Mouse (Mus musculus): ENCODE data around the gene Ccdc167. TPM values are rescaled to one million over a fixed set of nuclear protein-coding genes. Genes with fewer than 3 reads are reported as not detected.

Ccdc167 gene
- polyA plus RNA-seq, 1 experiment from 2014 or later: 15.2 TPM

- H3K4me2 ChIP-seq: no peak overlapping the region
- peaks cover 19% of the 10 kb centered on the region for H3K36me3 ChIP-seq (ENCODE audit: control insufficient read depth, insufficient read depth, low read length)
- ATAC-seq (replicated peaks; ENCODE audit: low FRiP score): no peak
- H3K4me3 ChIP-seq (ENCODE audit: low read depth, low read length): no peak overlapping the region
- no peaks in the 10 kb centered on the region for H3K9me3 ChIP-seq (ENCODE audit: control insufficient read depth, low read length)
- peaks cover 18% of the 10 kb centered on the region for H3K4me1 ChIP-seq (replicated peaks; ENCODE audit: control insufficient read depth, insufficient read depth, low read length)
- no peak overlapping the region for H3K27ac ChIP-seq (ENCODE audit: low read depth, low read length)
- H3K9ac ChIP-seq (ENCODE audit: low read depth, low read length): no peak overlapping the region
- DNase-seq (ENCODE audit: low spot score): no peak
- WGBS: 96% methylated on average over 2 of the region's 2 CpGs
- no peaks in the 10 kb centered on the region for H3K27me3 ChIP-seq (replicated peaks; ENCODE audit: control insufficient read depth, insufficient read depth, low read length)
Measured at GRCm38 (mm10) chr17:29671021-29671420, 45.8 kb downstream of the Ccdc167 start.

GRCm38 (mm10) chr17:29669936-29670335 is 46.9 kb downstream of the Ccdc167 start:
- ATAC-seq (replicated peaks; ENCODE audit: low FRiP score): peak; percentile 89
- Histone ChIP-seq H3K27me3 (replicated peaks; ENCODE audit: control insufficient read depth, insufficient read depth, low read length) (no peaks in the 10 kb centered on the region), H3K4me3 (ENCODE audit: low read depth, low read length) (no peak overlapping the region), H3K9me3 (ENCODE audit: control insufficient read depth, low read length) (no peaks in the 10 kb centered on the region), H3K4me2 (no peak overlapping the region), H3K9ac (ENCODE audit: low read depth, low read length) (no peak overlapping the region), H3K36me3 (ENCODE audit: control insufficient read depth, insufficient read depth, low read length) (peaks cover 16% of the 10 kb centered on the region), H3K4me1 (replicated peaks; ENCODE audit: control insufficient read depth, insufficient read depth, low read length) (peaks cover 18% of the 10 kb centered on the region), H3K27ac (ENCODE audit: low read depth, low read length) (no peak overlapping the region; the same call in 1 of the 2 replicates)
- no peak for DNase-seq (ENCODE audit: low spot score)

- no peak overlapping the region for H3K4me3 ChIP-seq (ENCODE audit: low read depth, low read length)
- DNase-seq (ENCODE audit: low spot score): no peak
- H3K27ac ChIP-seq (ENCODE audit: low read depth, low read length): no peak overlapping the region
- H3K4me2 ChIP-seq: no peak overlapping the region
- peaks cover 21% of the 10 kb centered on the region for H3K36me3 ChIP-seq (ENCODE audit: control insufficient read depth, insufficient read depth, low read length)
- H3K4me1 ChIP-seq (replicated peaks; ENCODE audit: control insufficient read depth, insufficient read depth, low read length): peaks cover 18% of the 10 kb centered on the region
- no peaks in the 10 kb centered on the region for H3K27me3 ChIP-seq (replicated peaks; ENCODE audit: control insufficient read depth, insufficient read depth, low read length)
- WGBS: 74% methylated on average over 4 of the region's 4 CpGs
- H3K9ac ChIP-seq (ENCODE audit: low read depth, low read length): no peak overlapping the region
- 0 out of 2 replicates have a peak, but pooled peaks have one; percentile 56 for ATAC-seq (replicated peaks; ENCODE audit: low FRiP score)
- no peaks in the 10 kb centered on the region for H3K9me3 ChIP-seq (ENCODE audit: control insufficient read depth, low read length)
Measured at GRCm38 (mm10) chr17:29669030-29669429, 47.8 kb downstream of the Ccdc167 start.

- 88% methylated on average over 10 of the region's 10 CpGs for WGBS
Measured at GRCm38 (mm10) chr17:29668051-29668986, 48.5 kb downstream of the Ccdc167 start.

GRCm38 (mm10) chr17:29662145-29662544 is 54.7 kb downstream of the Ccdc167 start:
- no peak overlapping the region for H3K27ac ChIP-seq (ENCODE audit: low read depth, low read length)
- no peaks in the 10 kb centered on the region for H3K9me3 ChIP-seq (ENCODE audit: control insufficient read depth, low read length)
- peaks cover 11% of the 10 kb centered on the region for H3K36me3 ChIP-seq (ENCODE audit: control insufficient read depth, insufficient read depth, low read length)
- no peak overlapping the region for H3K4me3 ChIP-seq (ENCODE audit: low read depth, low read length)
- peaks cover 15% of the 10 kb centered on the region for H3K4me1 ChIP-seq (replicated peaks; ENCODE audit: control insufficient read depth, insufficient read depth, low read length)
- H3K9ac ChIP-seq (ENCODE audit: low read depth, low read length): no peak overlapping the region
- H3K27me3 ChIP-seq (replicated peaks; ENCODE audit: control insufficient read depth, insufficient read depth, low read length): no peaks in the 10 kb centered on the region
- DNase-seq (ENCODE audit: low spot score) (no peak), ATAC-seq (replicated peaks; ENCODE audit: low FRiP score) (no peak)
- 92% methylated on average over 5 of the region's 6 CpGs for WGBS
- peak overlapping the region; percentile 95 for H3K4me2 ChIP-seq

More at GRCm38 (mm10) chr17:29668051-29668986, 48.5 kb downstream of the Ccdc167 start:
- Histone ChIP-seq H3K9me3 (ENCODE audit: control insufficient read depth, low read length) (no peaks in the 10 kb centered on the region), H3K9ac (ENCODE audit: low read depth, low read length) (no peak overlapping the region), H3K4me1 (replicated peaks; ENCODE audit: control insufficient read depth, insufficient read depth, low read length) (peaks cover 18% of the 10 kb centered on the region), H3K36me3 (ENCODE audit: control insufficient read depth, insufficient read depth, low read length) (peaks cover 18% of the 10 kb centered on the region), H3K27ac (ENCODE audit: low read depth, low read length) (no peak overlapping the region), H3K27me3 (replicated peaks; ENCODE audit: control insufficient read depth, insufficient read depth, low read length) (no peaks in the 10 kb centered on the region), H3K4me2 (no peak overlapping the region), H3K4me3 (ENCODE audit: low read depth, low read length) (no peak overlapping the region)
- no peak for DNase-seq (ENCODE audit: low spot score)
- ATAC-seq (replicated peaks; ENCODE audit: low FRiP score): no peak

- H3K36me3 ChIP-seq (ENCODE audit: control insufficient read depth, insufficient read depth, low read length): peaks cover 11% of the 10 kb centered on the region
- H3K9ac ChIP-seq (ENCODE audit: low read depth, low read length): peak overlapping the region; percentile 97
- no peaks in the 10 kb centered on the region for H3K27me3 ChIP-seq (replicated peaks; ENCODE audit: control insufficient read depth, insufficient read depth, low read length)
- peak overlapping the region; percentile 99 for H3K4me3 ChIP-seq (ENCODE audit: low read depth, low read length)
- WGBS: under 1% methylated on average over 41 of the region's 41 CpGs
- ATAC-seq (replicated peaks; ENCODE audit: low FRiP score) (peak; percentile 62), DNase-seq (ENCODE audit: low spot score) (no peak)
- no peaks in the 10 kb centered on the region for H3K9me3 ChIP-seq (ENCODE audit: control insufficient read depth, low read length)
- peaks cover 15% of the 10 kb centered on the region for H3K4me1 ChIP-seq (replicated peaks; ENCODE audit: control insufficient read depth, insufficient read depth, low read length)
- peak overlapping the region; percentile 95 for H3K4me2 ChIP-seq
- peak overlapping the region; percentile 97 for H3K27ac ChIP-seq (ENCODE audit: low read depth, low read length)
Measured at GRCm38 (mm10) chr17:29660762-29661391, 56.0 kb downstream of the Ccdc167 start.

- no peaks in the 10 kb centered on the region for H3K27me3 ChIP-seq (replicated peaks; ENCODE audit: control insufficient read depth, insufficient read depth, low read length)
- H3K4me1 ChIP-seq (replicated peaks; ENCODE audit: control insufficient read depth, insufficient read depth, low read length): peaks cover 15% of the 10 kb centered on the region
- peak within 1 kb of the TSS; percentile 97 for H3K27ac ChIP-seq (ENCODE audit: low read depth, low read length)
- ATAC-seq (replicated peaks; ENCODE audit: low FRiP score) (peak; percentile 90), DNase-seq (ENCODE audit: low spot score) (peak; percentile 97)
- peak within 1 kb of the TSS; percentile 97 for H3K9ac ChIP-seq (ENCODE audit: low read depth, low read length)
- WGBS: 1% methylated on average over 37 of the region's 41 CpGs
- H3K9me3 ChIP-seq (ENCODE audit: control insufficient read depth, low read length): no peaks in the 10 kb centered on the region
- H3K36me3 ChIP-seq (ENCODE audit: control insufficient read depth, insufficient read depth, low read length): peaks cover 11% of the 10 kb centered on the region
- H3K4me3 ChIP-seq (ENCODE audit: low read depth, low read length): peak within 1 kb of the TSS; percentile 99
- H3K4me2 ChIP-seq: peak within 1 kb of the TSS; percentile 95
Measured at GRCm38 (mm10) chr17:29660076-29660761, 56.6 kb downstream of the Ccdc167 start, which contains the start of gene Cmtr1. TSS of gene Cmtr1 (plus strand) at chr17:29660595.

- no peak for DNase-seq (ENCODE audit: low spot score)
- Histone ChIP-seq H3K4me3 (ENCODE audit: low read depth, low read length) (peak overlapping the region; percentile 40), H3K4me2 (peak overlapping the region; percentile 50), H3K36me3 (ENCODE audit: control insufficient read depth, insufficient read depth, low read length) (peaks cover 2% of the 10 kb centered on the region; the same call in 1 of the 2 replicates), H3K9ac (ENCODE audit: low read depth, low read length) (peak overlapping the region; percentile 50), H3K27me3 (replicated peaks; ENCODE audit: control insufficient read depth, insufficient read depth, low read length) (no peaks in the 10 kb centered on the region), H3K9me3 (ENCODE audit: control insufficient read depth, low read length) (no peaks in the 10 kb centered on the region), H3K4me1 (replicated peaks; ENCODE audit: control insufficient read depth, insufficient read depth, low read length) (peaks cover 15% of the 10 kb centered on the region), H3K27ac (ENCODE audit: low read depth, low read length) (peak overlapping the region; percentile 86)
- peak; percentile 86 for ATAC-seq (replicated peaks; ENCODE audit: low FRiP score)
- WGBS: 38% methylated on average over 2 of the region's 2 CpGs
Measured at GRCm38 (mm10) chr17:29658249-29658648, 58.6 kb downstream of the Ccdc167 start.
